Mouse (Mus musculus): ENCODE data around the gene Gbp6.
"Not testable (repeated sequence)": the region's sequence is repeated elsewhere in the genome, so short reads cannot be mapped to it uniquely, and the experiment has no call there.

Gbp6 gene

GRCm38 (mm10) chr5:105293226-105294165 lies at the start of gene Gbp6, which contains the start of gene Gm43302:
Gbp6 (minus strand) TSS chr5:105293698.
Gm43302 (minus strand) TSS chr5:105293695.
- DNase-seq (ENCODE audit: low spot score in 2 of 2): peak; percentile 75 to 89

DNA sequence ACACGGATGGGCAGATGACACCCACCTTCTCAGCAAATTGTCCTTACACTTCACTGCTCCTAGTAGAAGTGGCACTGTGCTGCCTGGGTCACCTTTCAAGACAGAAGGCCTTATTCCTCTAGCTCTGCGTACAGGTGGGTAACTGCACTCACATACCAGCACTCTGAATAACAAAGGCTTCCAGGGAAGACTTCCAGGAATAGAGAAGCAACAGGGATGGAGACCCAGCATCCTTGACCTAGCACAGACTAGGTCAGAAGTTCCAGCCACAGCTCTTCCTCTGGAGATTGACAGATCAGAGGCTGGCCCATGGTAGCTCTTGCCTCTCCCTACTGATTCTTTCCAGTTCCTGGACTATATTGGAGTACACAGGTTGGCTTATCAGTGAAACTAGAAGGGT lies 47.8 kb upstream of the Gbp6 start:
- DNase-seq (ENCODE audit: low spot score in 2 of 2): no peak

DNA sequence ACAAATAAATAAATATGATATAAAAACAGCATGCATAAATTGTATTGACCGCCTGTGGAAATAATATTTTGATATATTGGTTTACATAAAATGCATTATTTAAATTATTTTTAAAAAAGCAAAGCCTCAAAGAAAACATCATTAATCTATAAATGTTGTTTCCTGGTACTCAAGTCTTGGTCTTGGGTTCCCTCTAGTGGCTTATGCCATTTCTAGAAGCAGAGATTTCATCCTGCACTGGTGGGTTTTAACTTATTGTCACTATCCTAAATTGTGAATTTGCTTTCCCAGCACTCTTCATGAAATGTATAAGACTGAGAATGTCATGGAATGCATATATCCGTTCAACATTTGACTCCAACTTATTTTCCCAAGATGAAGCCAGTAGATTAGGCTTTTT lies 29.0 kb upstream of the Gbp6 start:
- DNase-seq (ENCODE audit: low spot score in 2 of 2): no peak

GRCm38 (mm10) chr5:105310941-105311340 lies 17.4 kb upstream of the Gbp6 start:
- DNase-seq (ENCODE audit: low spot score in 2 of 2): no peak

GRCm38 (mm10) chr5:105309148-105309547 lies 15.7 kb upstream of the Gbp6 start:
- DNase-seq (ENCODE audit: low spot score in 2 of 2): not testable (repeated sequence)

DNA sequence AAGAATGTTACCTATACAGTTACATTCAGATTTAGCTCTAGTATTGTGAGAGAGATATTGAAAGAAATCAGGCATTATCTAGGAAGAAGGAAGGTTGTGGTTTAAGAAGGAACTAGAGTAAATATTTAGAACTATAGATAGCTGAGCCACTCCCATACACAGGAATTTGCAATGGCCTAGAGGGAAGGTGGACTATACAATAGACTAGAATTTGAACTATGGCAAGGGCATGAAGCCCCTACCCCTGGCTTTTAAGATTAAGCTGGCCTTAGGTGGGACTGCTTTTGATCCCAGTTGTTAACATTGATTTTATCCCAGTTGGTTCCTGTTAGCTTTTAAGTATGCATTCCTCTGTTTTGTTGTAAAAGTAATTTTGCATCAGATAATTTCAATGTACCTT lies 13.4 kb upstream of the Gbp6 start:
- DNase-seq (ENCODE audit: low spot score in 2 of 2): not testable (repeated sequence)

DNA sequence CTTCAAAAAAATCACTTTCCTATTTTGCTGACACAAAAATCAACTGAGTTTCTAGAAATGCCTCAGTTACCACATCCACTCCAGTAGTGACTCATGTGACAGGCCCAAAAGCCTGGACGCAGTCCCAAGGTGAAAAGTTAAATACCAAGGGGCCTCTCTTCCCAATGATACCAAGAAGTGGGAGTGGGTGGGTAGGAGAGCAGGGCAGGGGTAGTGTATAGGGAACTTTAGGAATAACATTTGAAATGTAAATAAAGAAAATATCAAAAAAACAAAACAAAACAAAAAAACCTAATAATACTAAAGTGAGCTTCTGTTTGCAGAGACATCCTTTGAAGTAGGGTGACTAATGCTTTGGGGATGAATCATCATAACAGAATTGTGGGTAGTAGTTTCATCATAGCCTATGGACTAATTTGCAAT lies 12.7 kb upstream of the Gbp6 start:
- DNase-seq (ENCODE audit: low spot score in 2 of 2): no peak

GRCm38 (mm10) chr5:105305671-105306070 lies 12.2 kb upstream of the Gbp6 start:
- DNase-seq (ENCODE audit: low spot score in 2 of 2): not testable (repeated sequence)

DNA sequence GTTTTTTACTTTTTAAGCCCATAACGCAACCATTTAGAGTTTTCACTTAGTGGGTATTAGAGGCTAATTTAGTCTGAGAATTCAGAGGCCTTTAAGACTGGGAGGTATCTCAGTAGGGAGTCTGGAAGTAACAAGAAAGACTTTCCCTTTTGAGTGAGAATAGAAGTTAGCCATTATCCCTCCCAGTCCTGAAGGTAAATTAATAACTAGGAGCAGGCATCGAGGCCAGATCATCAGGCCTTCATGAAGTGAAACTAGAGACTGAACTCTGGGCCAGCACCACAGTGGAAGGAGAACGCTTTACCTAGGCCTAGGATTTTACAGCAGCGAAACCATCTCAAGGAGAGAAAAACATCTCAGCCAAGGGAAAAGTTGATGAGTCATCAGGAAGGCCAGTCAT lies 8.5 kb upstream of the Gbp6 start:
- DNase-seq (ENCODE audit: low spot score in 2 of 2): no peak

GRCm38 (mm10) chr5:105301531-105301930 lies 8.0 kb upstream of the Gbp6 start:
- DNase-seq (ENCODE audit: low spot score in 2 of 2): peak in 1 of 2 experiments; percentile 56

- no peak for DNase-seq (ENCODE audit: low spot score in 2 of 2)
These were observed 2.2 kb upstream of the Gbp6 start for GRCm38 (mm10) chr5:105295746-105296145.

DNA sequence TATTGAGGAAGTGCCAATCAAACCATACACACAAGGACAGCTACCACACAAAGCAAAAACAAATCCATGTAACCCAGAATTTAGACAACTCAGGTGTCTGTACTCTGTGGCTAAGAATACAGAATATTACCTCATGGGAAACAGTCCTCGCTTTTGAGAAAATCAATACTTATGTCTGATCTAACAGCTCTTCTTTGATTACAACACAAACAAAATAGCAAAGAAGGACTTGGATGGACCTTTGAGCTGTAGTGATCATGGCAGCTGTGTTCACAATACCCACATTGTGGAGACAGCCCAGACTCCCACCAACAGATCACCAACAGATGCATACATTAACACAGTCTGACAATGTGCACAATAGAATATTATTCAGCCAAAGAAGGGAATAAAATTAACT lies 1.0 kb downstream of the Gbp6 start:
- DNase-seq (ENCODE audit: low spot score in 2 of 2): no peak

DNA sequence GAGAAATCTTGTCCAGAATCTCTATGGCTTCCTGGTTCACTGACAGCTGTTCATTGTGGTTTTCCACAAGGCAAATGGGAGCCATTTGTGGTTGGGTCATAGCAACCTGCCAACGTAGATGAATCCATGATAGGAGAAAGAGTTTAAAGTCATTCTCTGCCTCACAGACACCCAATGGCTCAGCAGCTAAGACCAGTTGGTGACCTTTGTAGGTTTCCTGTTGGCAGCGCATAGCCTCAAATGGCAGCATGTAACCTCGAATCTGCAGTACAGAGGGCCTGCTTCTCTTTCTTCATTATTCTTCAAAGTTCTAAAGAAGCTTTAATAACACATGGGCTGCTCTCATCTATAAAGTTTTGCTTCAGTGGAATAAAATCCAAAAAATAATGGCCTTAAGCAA lies 2.6 kb downstream of the Gbp6 start:
- DNase-seq (ENCODE audit: low spot score in 2 of 2): not testable (repeated sequence)

DNA sequence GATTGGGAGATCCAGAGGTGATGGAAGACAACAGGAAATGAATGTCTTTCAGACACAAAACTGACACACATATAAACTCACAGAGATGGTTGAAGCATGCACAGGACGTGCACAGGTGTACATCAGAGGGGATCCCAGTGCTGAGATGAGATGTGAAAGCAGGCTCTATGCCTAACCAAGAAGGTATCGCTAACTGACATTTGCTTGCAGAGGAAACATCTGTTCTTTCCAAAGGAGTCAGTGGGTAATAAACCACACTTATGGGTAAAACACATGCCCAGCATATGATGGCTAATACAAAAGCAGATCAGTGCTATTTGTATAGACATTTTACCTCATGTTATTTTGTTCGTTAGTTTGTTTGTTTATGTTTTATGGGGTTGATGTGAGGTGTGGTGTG lies 32.8 kb downstream of the Gbp6 start:
- not testable (repeated sequence) for DNase-seq (ENCODE audit: low spot score in 2 of 2)

- no peak for DNase-seq (ENCODE audit: low spot score in 2 of 2)
These were observed 41.0 kb downstream of the Gbp6 start for GRCm38 (mm10) chr5:105252491-105252890.

DNA sequence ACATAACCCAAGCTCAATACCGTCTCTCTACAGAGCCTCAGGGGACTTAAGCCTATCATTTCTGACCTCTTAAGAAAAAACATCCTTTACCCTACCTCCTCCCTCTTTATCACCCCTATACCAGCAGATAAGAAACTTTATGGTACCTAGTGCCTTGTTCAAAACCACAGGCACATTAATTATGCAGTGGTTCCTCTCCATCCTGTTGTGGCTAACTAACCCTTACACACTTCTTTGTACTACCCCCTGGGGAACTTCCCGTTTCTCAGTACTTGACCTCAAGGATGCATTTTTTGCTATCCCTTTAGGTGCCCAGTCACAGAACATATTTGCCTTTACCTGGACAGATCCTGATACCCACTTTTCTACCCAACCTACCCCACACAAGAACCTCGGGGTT lies 48.8 kb downstream of the Gbp6 start:
- DNase-seq (ENCODE audit: low spot score in 2 of 2): not testable (repeated sequence)

GRCm38 (mm10) chr5:105240982-105241381 lies 52.5 kb downstream of the Gbp6 start:
- DNase-seq (ENCODE audit: low spot score in 2 of 2): not testable (repeated sequence)

- DNase-seq (ENCODE audit: low spot score in 2 of 2): peak; percentile 18 to 61
These were observed 53.9 kb downstream of the Gbp6 start, which contains the start of gene Gbp10 for GRCm38 (mm10) chr5:105239483-105240047. Gbp10 (minus strand) TSS chr5:105239533.

DNA sequence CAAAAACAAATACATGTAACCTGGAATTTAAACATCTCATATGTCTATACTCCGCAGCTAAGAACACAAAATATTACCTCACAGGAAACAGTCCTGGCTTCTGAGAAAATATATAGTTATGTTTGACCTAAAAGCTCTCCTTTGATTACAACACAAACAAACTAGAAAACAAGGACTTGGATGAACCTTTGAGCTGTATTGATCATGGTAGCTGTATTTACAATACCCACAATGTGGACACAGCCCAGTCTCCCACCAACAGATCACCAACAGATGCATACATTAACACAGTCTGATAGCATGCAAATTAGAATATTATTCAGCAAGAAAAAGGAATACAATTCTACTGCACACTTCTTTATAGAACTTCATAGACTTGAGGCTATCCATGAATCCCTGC lies 55.1 kb downstream of the Gbp6 start:
- DNase-seq (ENCODE audit: low spot score in 2 of 2): not testable (repeated sequence)

- not testable (repeated sequence) for DNase-seq (ENCODE audit: low spot score in 2 of 2)
These were observed 57.5 kb downstream of the Gbp6 start for GRCm38 (mm10) chr5:105236040-105236439.
